ENCODE assay signal across 12 mouse cellular contexts in genomic region chr19:25187681-25188080, GRCm38 (mm10). TPM values are rescaled to one million over a fixed set of nuclear protein-coding genes. Genes with fewer than 3 reads are reported as not detected.
DNase-seq lines count a peak whose midpoint lies in the region; ATAC-seq and TF ChIP-seq lines count a peak whose summit lies in the region.
"Had no signal": no experiment of that assay in that cellular context is flagged by ENCODE, and none has a peak within 500 bp of the region (broad histone marks: within the 10 kb centered on the region; RNA-seq: fewer than 3 reads in every experiment).

No protein-coding gene starts in this region.

- no peak for TF ChIP-seq CTCF in lung, embryonic 14.5 days (IDR thresholded peaks at IDR 0.05; ENCODE audit: low read depth)

- peak; percentile 44 for DNase-seq in lung, embryonic 14.5 days
- no peak for DNase-seq in lung, postnatal 36 days
- DNase-seq in brain, adult 2 months (ENCODE audit: low read depth, low spot score): peak; percentile 58
- DNase-seq in kidney, adult 18-20 months: peak; percentile 42
- DNase-seq in limb, embryonic 10.5 days (ENCODE audit: low spot score): no peak
- DNase-seq in embryo, embryonic 10.5 days (ENCODE audit: low spot score): no peak
- DNase-seq in left cerebral cortex, postnatal 14 days (ENCODE audit: low spot score in 2 of 2): no peak
- DNase-seq in embryo, embryonic 9.5 days (ENCODE audit: extremely low spot score): no peak
- DNase-seq: heart, adult 11 months; liver, embryonic 13.5 days had no signal

- H3K27ac ChIP-seq in lung, embryonic 14.5 days (ENCODE audit: low read depth): no peak overlapping the region
- peak overlapping the region; percentile 10; the same call in 1 of the 2 replicates for H3K27ac ChIP-seq in limb, embryonic 10.5 days
- H3K27ac ChIP-seq: hindbrain, embryonic 14.5 days; liver, embryonic 13.5 days had no signal

- WGBS in lung, embryonic 14.5 days: 56% methylated on average over 18 of the region's 18 CpGs
- 81% methylated on average over 18 of the region's 18 CpGs for WGBS in limb, embryonic 10.5 days

- no peak overlapping the region for H3K4me2 ChIP-seq in lung, embryonic 14.5 days
- H3K4me2 ChIP-seq: hindbrain, embryonic 14.5 days; liver, embryonic 13.5 days had no signal

- H3K4me1 ChIP-seq in lung, embryonic 14.5 days (ENCODE audit: insufficient read depth): peaks cover 15% of the 10 kb centered on the region; the same call in 1 of the 2 replicates
- peaks cover 11% of the 10 kb centered on the region; the same call in 1 of the 2 replicates for H3K4me1 ChIP-seq in limb, embryonic 10.5 days
- H3K4me1 ChIP-seq: liver, embryonic 13.5 days had no signal

- no peak overlapping the region for H3K4me3 ChIP-seq in lung, embryonic 14.5 days (ENCODE audit: low read depth, low read length)
- H3K4me3 ChIP-seq in limb, embryonic 10.5 days: no peak overlapping the region
- H3K4me3 ChIP-seq: liver, embryonic 13.5 days had no signal

- peak; percentile 42 for ATAC-seq in lung, embryonic 14.5 days (ENCODE audit: insufficient read depth)
- ATAC-seq: forebrain, embryonic 16.5 days had no signal

- H3K36me3 ChIP-seq in lung, embryonic 14.5 days (ENCODE audit: insufficient read depth): no peaks in the 10 kb centered on the region
- H3K36me3 ChIP-seq in limb, embryonic 10.5 days: no peaks in the 10 kb centered on the region

- intact Hi-C loops in left cerebral cortex, postnatal 14 days (cut with DNase I): no loop called here

- no peaks in the 10 kb centered on the region for H3K9me3 ChIP-seq in lung, embryonic 14.5 days (ENCODE audit: low read depth, low read length)
- no peaks in the 10 kb centered on the region for H3K9me3 ChIP-seq in limb, embryonic 10.5 days (replicated peaks)
- H3K9me3 ChIP-seq: liver, embryonic 13.5 days had no signal

- no peaks in the 10 kb centered on the region for H3K27me3 ChIP-seq in lung, embryonic 14.5 days (ENCODE audit: insufficient read depth, low read length)
- no peaks in the 10 kb centered on the region for H3K27me3 ChIP-seq in limb, embryonic 10.5 days (ENCODE audit: low read depth, poor library complexity, severe bottlenecking)
- H3K27me3 ChIP-seq: liver, embryonic 13.5 days had no signal

- no peak overlapping the region for H3K9ac ChIP-seq in lung, embryonic 14.5 days
- H3K9ac ChIP-seq: hindbrain, embryonic 14.5 days; liver, embryonic 13.5 days had no signal

RNA-seq across cellular contexts. Expression of gene Kank1, which starts 49.1 kb away (rescaled TPM):
- 16.2 and 18.5 TPM in 2 replicates for polyA plus RNA-seq in lung, embryonic 14.5 days (2014; fragmentation: Nextera tagmentation; extraction: Ambion mirVana)
- polyA plus RNA-seq in limb, embryonic 10.5 days (2016; fragmentation: Nextera tagmentation; extraction: Ambion mirVana): 16.9 and 33.7 TPM in 2 replicates
- total RNA-seq in left cerebral cortex, postnatal 14 days (2021): 10 to 100 TPM; 24.5 to 24.6 TPM

Comparison
In these comparisons a context has a peak if more than half of its experiments do, and no peak if none do; other contexts are left out.
1. DNase-seq: peak in lung, embryonic 14.5 days (single experiment), brain, adult 2 months (single experiment) and kidney, adult 18-20 months (single experiment); none in lung, postnatal 36 days (single experiment), limb, embryonic 10.5 days (single experiment), embryo, embryonic 10.5 days (single experiment), left cerebral cortex, postnatal 14 days (0 of 2) and embryo, embryonic 9.5 days (single experiment).